Mouse (Mus musculus): ENCODE data around the gene Rpl35. TPM values are rescaled to one million over a fixed set of nuclear protein-coding genes. Genes with fewer than 3 reads are reported as not detected.
"Not testable (repeated sequence)": the region's sequence is repeated elsewhere in the genome, so short reads cannot be mapped to it uniquely, and the experiment has no call there.

Gene Rpl35
- total RNA-seq (2022) = 100 to 1,000 TPM; 298 to 385 (median 322) TPM

GRCm38 (mm10) chr2:39005574-39006079 lies at the start of gene Rpl35:
TSS of gene Rpl35 (minus strand) at chr2:39005624.
- no peak for DNase-seq (ENCODE audit: low spot score in 2 of 2)

GRCm38 (mm10) chr2:39048515-39048914 lies 43.1 kb upstream of the Rpl35 start:
- DNase-seq (ENCODE audit: low spot score in 2 of 2) = no peak

GRCm38 (mm10) chr2:39040215-39040614 lies 34.8 kb upstream of the Rpl35 start:
- no peak for DNase-seq (ENCODE audit: low spot score in 2 of 2)

- no peak for DNase-seq (ENCODE audit: low spot score in 2 of 2)
Measured at GRCm38 (mm10) chr2:39031611-39032010, 26.2 kb upstream of the Rpl35 start.

- no peak for DNase-seq (ENCODE audit: low spot score in 2 of 2)
Measured at GRCm38 (mm10) chr2:39020004-39020403, 14.6 kb upstream of the Rpl35 start.

GRCm38 (mm10) chr2:39016581-39016980 lies 11.2 kb upstream of the Rpl35 start:
- no peak for DNase-seq (ENCODE audit: low spot score in 2 of 2)

GRCm38 (mm10) chr2:39012768-39013279 lies 7.4 kb upstream of the Rpl35 start:
- DNase-seq (ENCODE audit: low spot score in 2 of 2) = no peak

- no peak for DNase-seq (ENCODE audit: low spot score in 2 of 2)
Measured at GRCm38 (mm10) chr2:39011971-39012370, 6.5 kb upstream of the Rpl35 start.

GRCm38 (mm10) chr2:39011264-39011663 lies 5.8 kb upstream of the Rpl35 start:
- DNase-seq (ENCODE audit: low spot score in 2 of 2) = no peak

- DNase-seq (ENCODE audit: low spot score in 2 of 2) = not testable (repeated sequence)
Measured at GRCm38 (mm10) chr2:39010144-39010543, 4.7 kb upstream of the Rpl35 start.

GRCm38 (mm10) chr2:39008954-39009365 lies 3.5 kb upstream of the Rpl35 start:
- DNase-seq (ENCODE audit: low spot score in 2 of 2) = no peak

- no peak for DNase-seq (ENCODE audit: low spot score in 2 of 2)
Measured at GRCm38 (mm10) chr2:39008350-39008851, 3.0 kb upstream of the Rpl35 start.

- peak; percentile 87 to 90 for DNase-seq (ENCODE audit: low spot score in 2 of 2)
Measured at GRCm38 (mm10) chr2:39007865-39008264, 2.4 kb upstream of the Rpl35 start.

- no peak for DNase-seq (ENCODE audit: low spot score in 2 of 2)
Measured at GRCm38 (mm10) chr2:39006149-39006730, 816 bp upstream of the Rpl35 start.

- peak; percentile 77 to 85 for DNase-seq (ENCODE audit: low spot score in 2 of 2)
Measured at GRCm38 (mm10) chr2:39004880-39005435, 466 bp downstream of the Rpl35 start, which contains the start of gene Arpc5l. TSS of gene Arpc5l (plus strand) at chr2:39005348.

- no peak for DNase-seq (ENCODE audit: low spot score in 2 of 2)
Measured at GRCm38 (mm10) chr2:39004372-39004771, 1.1 kb downstream of the Rpl35 start.

GRCm38 (mm10) chr2:39003512-39003911 lies 1.9 kb downstream of the Rpl35 start:
- DNase-seq (ENCODE audit: low spot score in 2 of 2) = no peak

GRCm38 (mm10) chr2:39003106-39003505 lies 2.3 kb downstream of the Rpl35 start:
- no peak for DNase-seq (ENCODE audit: low spot score in 2 of 2)

- DNase-seq (ENCODE audit: low spot score in 2 of 2) = no peak
Measured at GRCm38 (mm10) chr2:39001866-39002265, 3.6 kb downstream of the Rpl35 start.

GRCm38 (mm10) chr2:39000587-39000919 lies 4.9 kb downstream of the Rpl35 start:
- no peak for DNase-seq (ENCODE audit: low spot score in 2 of 2)

- DNase-seq (ENCODE audit: low spot score in 2 of 2) = no peak
Measured at GRCm38 (mm10) chr2:38999910-39000586, 5.4 kb downstream of the Rpl35 start.

GRCm38 (mm10) chr2:38999381-38999780 lies 6.0 kb downstream of the Rpl35 start:
- no peak for DNase-seq (ENCODE audit: low spot score in 2 of 2)
